Mouse (Mus musculus) midbrain, embryonic 11.5 days (tissue): ENCODE measurements around the gene Tmem209. TPM values are rescaled to one million over a fixed set of nuclear protein-coding genes. Genes with fewer than 3 reads are reported as not detected.

Experiments used
- ATAC-seq: fragments of 200-750 bp; cut with Nextera tagmentation; 2 replicates; pipeline ENCODE4 v1.8.0; 2017; ENCODE audit warnings: moderate TSS enrichment, moderate library complexity; ENCODE audit not compliant: low FRiP score
- DNase-seq: peaks from one replicate; pipeline ENCODE4 v3.0.0; 2015; ENCODE audit warnings: low spot score; ENCODE audit errors: missing footprints
- H3K27ac ChIP-seq: fragments of 300-500 bp; sonication (generic); 2 replicates; pipeline ENCODE4 v1.5.1; 2014; ENCODE audit warnings: low read depth, low read length
- H3K27me3 ChIP-seq: fragments of 300-500 bp; sonication (generic); 2 replicates; pipeline ENCODE4 v1.6.1; 2014; ENCODE audit warnings: mild to moderate bottlenecking, low read length, moderate library complexity, mixed read lengths; ENCODE audit not compliant: control insufficient read depth, insufficient read depth
- H3K36me3 ChIP-seq: fragments of 300-500 bp; sonication (generic); 2 replicates; pipeline ENCODE4 v1.6.1; 2014; ENCODE audit warnings: mild to moderate bottlenecking, low read length, moderate library complexity, mixed read lengths; ENCODE audit not compliant: control insufficient read depth, insufficient read depth
- H3K4me1 ChIP-seq: fragments of 300-500 bp; sonication (generic); 2 replicates; pipeline ENCODE4 v1.6.1; 2014; ENCODE audit warnings: low read length; ENCODE audit not compliant: control insufficient read depth, insufficient read depth
- H3K4me2 ChIP-seq: fragments of 300-500 bp; sonication (generic); 2 replicates; pipeline ENCODE4 v1.6.1; 2014; ENCODE audit warnings: mild to moderate bottlenecking, moderate library complexity
- H3K4me3 ChIP-seq: fragments of 300-500 bp; sonication (generic); 2 replicates; pipeline ENCODE4 v1.5.1; 2014; ENCODE audit warnings: low read depth, low read length
- H3K9ac ChIP-seq: fragments of 300-500 bp; sonication (generic); 2 replicates; pipeline ENCODE4 v1.6.1; 2014; ENCODE audit warnings: low read length
- H3K9me3 ChIP-seq: fragments of 300-500 bp; sonication (generic); 2 replicates; pipeline ENCODE4 v1.6.1; 2016; ENCODE audit warnings: low read length; ENCODE audit not compliant: control insufficient read depth
- WGBS: fragments of 180-500 bp; shearing (Covaris S2); extraction: QIAGEN DNeasy Blood & Tissue Kit; methylation state at CpG from one replicate; pipeline ENCODE4 v1.1.7; 2014; 5-methylcytosine and 5-hydroxymethylcytosine counted together
- polyA plus RNA-seq: library from polyadenylated mRNA; unstranded; fragments of >200 nt; fragmentation: Nextera tagmentation; extraction: Ambion mirVana; gene quantifications from 2 replicates; pipeline ENCODE4 v1.2.1, GENCODE M21; 2014

Tmem209 gene
- polyA plus RNA-seq, 1 experiment from 2014 or later = 46.0 TPM

DNA sequence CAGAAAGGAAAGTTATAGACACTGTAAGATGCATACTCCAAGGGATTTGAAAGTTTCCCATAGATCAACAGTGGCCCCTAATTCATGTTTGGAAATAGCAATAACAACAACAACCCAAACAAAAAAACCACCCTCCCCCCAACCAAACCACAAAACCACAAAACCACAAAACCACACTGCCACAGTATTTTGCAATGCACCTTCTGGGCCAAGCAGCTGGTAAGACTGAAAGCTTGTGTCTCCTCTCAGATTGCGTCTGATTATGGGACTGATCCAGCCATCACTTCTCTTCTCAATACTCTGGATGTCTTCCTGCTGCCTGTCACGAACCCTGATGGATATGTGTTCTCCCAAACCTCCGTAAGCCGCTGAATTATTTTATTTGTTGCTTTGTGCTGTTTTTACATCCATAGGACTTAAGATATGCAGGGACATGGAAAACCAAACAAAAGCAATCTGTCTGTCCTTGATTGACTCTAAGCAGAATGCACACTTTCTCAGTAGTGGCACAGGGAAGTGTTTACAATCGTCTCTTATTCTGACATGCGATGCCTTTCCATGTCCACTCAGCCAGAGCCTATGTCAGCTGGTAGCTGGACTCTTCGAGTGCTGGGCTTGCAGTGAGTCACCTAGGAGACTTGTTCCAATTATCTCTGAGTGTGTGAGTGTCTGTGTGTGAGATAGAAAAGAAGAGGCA is 41.1 kb upstream of the Tmem209 start:
- Histone ChIP-seq H3K36me3 (no peaks in the 10 kb centered on the region), H3K27me3 (no peaks in the 10 kb centered on the region), H3K4me3 (no peak overlapping the region), H3K9ac (no peak overlapping the region), H3K27ac (peak overlapping the region; percentile 91), H3K9me3 (no peaks in the 10 kb centered on the region), H3K4me2 (no peak overlapping the region), H3K4me1 (peaks cover 50% of the 10 kb centered on the region)
- WGBS = 64% methylated on average over 7 of the region's 7 CpGs
- DNase-seq (peak; percentile 89), ATAC-seq (peak; percentile 45)

DNA sequence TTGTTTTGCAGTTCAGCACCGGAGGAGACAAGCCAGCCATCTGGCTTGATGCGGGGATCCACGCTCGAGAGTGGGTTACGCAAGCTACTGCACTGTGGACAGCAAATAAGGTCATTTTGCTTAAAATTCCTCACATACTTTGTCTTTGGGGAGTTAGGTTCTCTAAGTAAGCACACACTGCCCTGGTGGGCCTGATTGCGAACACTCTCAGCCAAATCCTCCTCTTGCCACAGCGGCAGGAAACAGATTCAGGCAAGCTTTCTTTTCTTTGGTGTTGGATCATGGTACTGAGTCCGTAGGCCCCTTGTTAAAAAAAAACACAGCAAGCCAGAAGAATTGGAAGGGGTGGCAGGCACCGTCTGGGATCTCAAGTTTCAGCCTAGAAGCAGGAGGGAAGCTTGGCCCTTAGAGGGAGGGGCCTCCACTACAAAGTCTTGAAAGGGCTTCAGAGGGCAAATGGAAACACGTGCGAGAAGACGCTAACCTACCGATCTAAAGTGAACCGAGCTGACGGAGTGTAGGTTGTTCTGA is 39.7 kb upstream of the Tmem209 start:
- DNase-seq (peak; percentile 95), ATAC-seq (peak; percentile 20; the same call in 1 of the 2 replicates)
- peak overlapping the region; percentile 87 for H3K27ac ChIP-seq
- 5% methylated on average over 15 of the region's 15 CpGs for WGBS
- H3K27me3 ChIP-seq = no peaks in the 10 kb centered on the region
- H3K9me3 ChIP-seq = no peaks in the 10 kb centered on the region
- peak overlapping the region; percentile 25 for H3K4me2 ChIP-seq
- peak overlapping the region; percentile 55 for H3K9ac ChIP-seq
- H3K36me3 ChIP-seq = no peaks in the 10 kb centered on the region
- no peak overlapping the region for H3K4me3 ChIP-seq
- peaks cover 51% of the 10 kb centered on the region for H3K4me1 ChIP-seq

DNA sequence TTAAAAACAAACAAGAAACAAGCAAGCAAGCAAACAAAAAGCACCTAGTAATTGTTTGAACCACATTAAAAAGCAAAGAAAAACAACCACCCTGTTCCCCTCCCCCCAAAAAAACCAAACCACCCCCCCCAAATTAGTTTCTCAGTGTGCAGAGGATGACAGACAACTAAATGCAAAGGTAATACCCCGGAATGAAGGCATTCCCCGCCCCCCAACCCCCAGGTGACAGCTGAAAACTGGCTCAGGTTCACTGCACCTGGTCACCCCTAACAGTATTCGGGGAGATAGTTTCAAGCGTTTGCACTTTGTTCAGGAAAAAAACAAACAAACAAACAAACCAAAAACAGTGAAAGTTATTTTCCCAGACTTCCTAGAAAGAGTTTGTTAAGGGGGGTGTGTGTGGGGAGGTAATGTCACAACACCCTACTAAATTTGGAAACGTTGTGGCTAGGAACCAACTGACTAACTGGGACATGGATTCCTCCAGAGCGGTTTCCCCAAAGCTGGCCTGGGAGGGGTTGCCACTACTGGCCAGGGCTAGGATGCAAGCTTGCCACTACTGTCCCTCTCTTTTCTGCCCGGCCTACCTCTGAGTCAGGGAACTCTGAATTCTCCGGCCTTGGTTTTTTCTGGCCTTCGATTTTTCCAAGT is 38.2 kb upstream of the Tmem209 start:
- Histone ChIP-seq H3K9ac (peak overlapping the region; percentile 37; the same call in 1 of the 2 replicates), H3K4me2 (peak overlapping the region; percentile 44), H3K4me3 (no peak overlapping the region), H3K27ac (peak overlapping the region; percentile 93), H3K36me3 (no peaks in the 10 kb centered on the region), H3K27me3 (no peaks in the 10 kb centered on the region), H3K4me1 (peaks cover 56% of the 10 kb centered on the region), H3K9me3 (no peaks in the 10 kb centered on the region)
- peak; percentile 94 for DNase-seq
- no peak for ATAC-seq
- 12% methylated on average over 9 of the region's 9 CpGs for WGBS

DNA sequence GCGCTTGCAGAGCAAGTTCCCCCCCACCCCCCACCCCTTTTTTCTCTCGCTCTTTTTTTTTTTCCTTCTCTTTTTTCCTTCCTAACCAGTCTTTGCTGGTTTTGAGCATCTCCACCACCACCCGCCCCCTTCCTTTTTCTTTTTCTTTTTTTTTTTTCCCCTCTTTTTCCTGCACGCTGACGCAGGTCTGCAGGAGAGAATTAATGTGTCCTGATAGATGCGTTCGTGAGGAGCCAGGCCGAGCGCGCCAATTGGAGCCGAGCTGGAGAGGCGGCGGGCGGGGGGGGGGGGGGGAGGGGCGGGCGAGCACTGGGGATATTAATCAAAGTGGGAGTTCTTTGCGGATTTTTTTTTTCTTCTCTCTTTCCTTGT is 37.7 kb upstream of the Tmem209 start:
- DNase-seq (no peak), ATAC-seq (no peak)
- Histone ChIP-seq H3K36me3 (no peaks in the 10 kb centered on the region), H3K4me2 (peak overlapping the region; percentile 44), H3K4me1 (peaks cover 54% of the 10 kb centered on the region), H3K4me3 (peak overlapping the region; percentile 9; the same call in 1 of the 2 replicates), H3K9ac (peak overlapping the region; percentile 64; the same call in 1 of the 2 replicates), H3K27ac (peak overlapping the region; percentile 93), H3K27me3 (no peaks in the 10 kb centered on the region), H3K9me3 (no peaks in the 10 kb centered on the region)
- WGBS = 0% methylated on average over 8 of the region's 17 CpGs

DNA sequence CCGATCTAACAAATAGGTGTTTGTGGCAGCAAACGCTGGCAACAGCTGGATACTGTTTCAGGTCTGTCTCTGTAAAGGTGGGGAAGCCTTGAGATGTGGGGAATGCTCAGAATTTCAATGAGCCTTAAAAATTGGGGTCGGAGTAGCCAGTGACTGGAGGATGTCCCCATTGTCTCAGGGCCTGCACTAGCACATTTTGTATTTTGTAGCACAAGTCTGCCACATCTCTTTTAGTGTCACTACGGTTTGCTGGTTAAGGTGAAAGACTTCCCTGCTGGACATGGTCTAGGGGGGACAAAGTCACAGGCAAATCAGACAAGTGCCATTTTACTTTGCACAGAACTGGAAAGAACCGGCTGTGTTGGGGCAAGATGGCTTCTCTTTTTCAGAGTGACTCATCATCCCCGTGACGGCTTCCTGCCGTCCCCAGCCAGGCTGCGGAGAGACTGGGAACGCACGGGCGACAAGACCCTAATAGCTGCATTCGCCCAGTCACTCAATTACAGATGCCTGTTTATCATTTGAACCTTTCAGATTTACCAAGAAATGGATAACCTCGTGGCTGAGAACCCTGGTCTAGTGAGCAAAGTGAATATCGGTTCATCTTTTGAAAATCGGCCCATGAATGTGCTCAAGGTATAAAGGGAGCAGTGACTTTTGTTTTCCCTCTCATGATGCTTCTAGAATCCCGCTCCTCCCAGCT is 37.1 kb upstream of the Tmem209 start:
- H3K9ac ChIP-seq = peak overlapping the region; percentile 64
- no peaks in the 10 kb centered on the region for H3K36me3 ChIP-seq
- H3K27ac ChIP-seq = peak overlapping the region; percentile 93
- DNase-seq (peak; percentile 97), ATAC-seq (peak; percentile 51; the same call in 1 of the 2 replicates)
- peak overlapping the region; percentile 9; the same call in 1 of the 2 replicates for H3K4me3 ChIP-seq
- no peaks in the 10 kb centered on the region for H3K27me3 ChIP-seq
- H3K4me2 ChIP-seq = peak overlapping the region; percentile 44
- peaks cover 50% of the 10 kb centered on the region for H3K4me1 ChIP-seq
- H3K9me3 ChIP-seq = no peaks in the 10 kb centered on the region
- WGBS = 9% methylated on average over 17 of the region's 17 CpGs

DNA sequence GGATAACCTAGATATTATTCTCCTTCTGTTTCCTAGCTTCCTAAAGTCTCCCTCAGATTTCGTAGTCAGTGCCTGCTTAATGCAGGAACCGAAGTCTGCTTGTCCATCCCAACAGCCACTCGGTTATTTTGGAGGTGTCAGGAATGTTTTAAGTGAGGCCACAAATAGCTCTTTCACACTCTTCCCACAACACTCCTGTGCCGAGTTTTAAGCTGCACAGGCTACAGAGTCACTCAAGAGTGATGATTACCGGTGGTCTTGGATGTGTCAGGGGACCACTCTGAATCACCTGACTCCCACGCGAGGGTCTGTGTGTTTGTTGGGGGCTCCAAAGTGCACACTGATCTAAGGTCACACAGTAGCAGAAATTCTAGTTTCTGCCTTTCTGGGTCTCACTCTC is 36.1 kb upstream of the Tmem209 start:
- 86% methylated on average over 7 of the region's 7 CpGs for WGBS
- peaks cover 46% of the 10 kb centered on the region for H3K4me1 ChIP-seq
- H3K36me3 ChIP-seq = no peaks in the 10 kb centered on the region
- no peak overlapping the region for H3K9ac ChIP-seq
- H3K27ac ChIP-seq = no peak overlapping the region
- H3K27me3 ChIP-seq = no peaks in the 10 kb centered on the region
- ATAC-seq (no peak), DNase-seq (peak; percentile 72)
- no peak overlapping the region for H3K4me2 ChIP-seq
- H3K9me3 ChIP-seq = no peaks in the 10 kb centered on the region
- H3K4me3 ChIP-seq = no peak overlapping the region

DNA sequence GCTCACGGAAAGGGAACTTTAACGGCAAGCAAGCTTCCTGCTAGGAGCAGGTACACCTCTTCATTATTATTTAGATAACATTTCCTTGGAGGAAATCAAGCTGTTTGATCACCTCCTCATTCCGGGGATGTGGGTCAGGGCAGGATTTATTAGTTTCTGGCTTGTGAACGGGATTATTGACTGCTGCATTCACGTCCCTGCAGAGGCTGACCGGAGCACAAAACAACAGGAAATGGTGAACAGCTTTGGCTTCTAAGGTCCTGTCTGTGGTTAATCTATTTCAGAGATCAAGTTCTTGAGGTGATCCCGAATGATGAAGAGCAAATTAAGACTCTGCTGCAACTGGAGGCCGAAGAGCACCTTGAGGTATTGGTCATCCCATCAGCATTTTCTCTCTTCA is 34.3 kb upstream of the Tmem209 start:
- 31% methylated on average over 8 of the region's 8 CpGs for WGBS
- Histone ChIP-seq H3K4me2 (no peak overlapping the region), H3K36me3 (no peaks in the 10 kb centered on the region), H3K4me1 (peaks cover 36% of the 10 kb centered on the region), H3K9ac (no peak overlapping the region), H3K9me3 (no peaks in the 10 kb centered on the region), H3K4me3 (no peak overlapping the region), H3K27ac (no peak overlapping the region), H3K27me3 (no peaks in the 10 kb centered on the region)
- ATAC-seq (no peak), DNase-seq (peak; percentile 91)

DNA sequence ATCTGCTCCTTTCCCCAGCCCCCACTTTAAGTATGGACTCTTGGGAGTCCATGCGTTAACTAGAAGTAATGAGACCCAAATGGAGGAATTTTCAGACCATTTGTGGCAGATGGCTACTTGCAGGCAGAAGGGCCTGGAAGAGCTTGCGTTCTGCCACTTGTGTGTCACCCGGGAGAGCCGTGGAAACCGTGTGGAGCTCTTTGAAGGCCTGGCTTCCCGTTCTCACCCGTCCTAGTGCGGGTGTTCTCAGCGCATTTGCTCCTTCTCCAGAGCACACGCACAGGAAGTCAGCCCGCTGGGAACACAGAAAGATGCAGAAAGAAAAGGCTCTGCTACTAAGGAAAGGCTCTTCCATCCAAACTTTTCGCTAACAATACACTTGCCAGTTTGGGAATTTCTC is 33.5 kb upstream of the Tmem209 start:
- H3K4me2 ChIP-seq = no peak overlapping the region
- H3K36me3 ChIP-seq = no peaks in the 10 kb centered on the region
- WGBS = 60% methylated on average over 12 of the region's 12 CpGs
- DNase-seq = peak; percentile 85
- H3K4me1 ChIP-seq = peaks cover 28% of the 10 kb centered on the region
- H3K27me3 ChIP-seq = no peaks in the 10 kb centered on the region
- no peaks in the 10 kb centered on the region for H3K9me3 ChIP-seq
- H3K27ac ChIP-seq = no peak overlapping the region
- H3K4me3 ChIP-seq = no peak overlapping the region
- no peak for ATAC-seq
- no peak overlapping the region for H3K9ac ChIP-seq

DNA sequence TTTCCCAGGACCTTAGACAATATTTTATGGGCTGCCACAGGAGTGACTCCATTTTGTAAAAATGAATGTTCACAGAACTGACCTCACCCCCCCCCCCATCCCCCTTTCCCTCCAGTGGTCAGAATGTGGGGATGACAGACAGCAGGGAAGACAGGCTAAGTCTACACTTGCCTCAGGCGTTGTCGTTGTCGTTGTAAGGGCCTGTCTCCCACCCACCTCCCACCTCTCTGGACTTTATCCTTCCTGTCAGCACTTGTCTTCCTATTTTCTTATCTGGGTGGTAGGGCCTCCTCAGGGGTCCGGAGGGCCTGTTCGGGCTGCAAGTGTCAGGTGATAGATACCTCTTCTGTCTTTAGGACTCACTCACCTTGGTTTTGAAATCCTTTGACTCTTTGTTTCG is 32.7 kb upstream of the Tmem209 start:
- Histone ChIP-seq H3K27ac (no peak overlapping the region), H3K4me3 (no peak overlapping the region), H3K4me2 (no peak overlapping the region), H3K36me3 (no peaks in the 10 kb centered on the region), H3K9me3 (no peaks in the 10 kb centered on the region), H3K4me1 (peaks cover 21% of the 10 kb centered on the region), H3K27me3 (no peaks in the 10 kb centered on the region), H3K9ac (no peak overlapping the region)
- DNase-seq (no peak), ATAC-seq (no peak)
- 78% methylated on average over 6 of the region's 6 CpGs for WGBS
